Mouse (Mus musculus): ENCODE data around the gene Zfp148.

Zfp148 gene

GRCm38 (mm10) chr16:33529502-33530454, 149.1 kb downstream of the Zfp148 start:
- no peak for DNase-seq (ENCODE audit: low read depth in 2 of 2, low spot score in 2 of 2)

- no peak for DNase-seq (ENCODE audit: low read depth in 2 of 2, low spot score in 2 of 2)
These were observed 150.5 kb downstream of the Zfp148 start for GRCm38 (mm10) chr16:33531184-33531583.

DNA sequence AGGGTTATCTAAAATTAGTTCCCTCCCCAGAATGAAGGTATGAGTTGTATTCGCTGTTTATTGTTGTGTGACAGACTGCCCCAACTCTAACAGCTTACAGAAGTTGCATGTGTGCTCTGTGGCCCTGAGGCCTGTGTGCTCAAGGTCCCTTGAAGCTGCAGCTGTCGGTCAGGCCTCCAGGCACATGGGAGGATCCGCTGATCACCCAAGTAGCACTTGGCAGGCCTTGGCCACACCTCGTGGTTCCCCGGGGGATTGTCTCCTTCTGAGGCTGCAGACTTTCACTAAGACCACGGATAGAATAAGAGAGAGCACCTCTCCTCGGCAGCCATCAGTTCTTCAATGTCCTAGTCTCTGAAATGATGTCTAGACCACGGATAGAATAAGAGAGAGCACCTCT, 155.8 kb downstream of the Zfp148 start:
- DNase-seq (ENCODE audit: low read depth in 2 of 2, low spot score in 2 of 2): no peak

- DNase-seq (ENCODE audit: low read depth in 2 of 2, low spot score in 2 of 2): no peak
These were observed 157.0 kb downstream of the Zfp148 start for GRCm38 (mm10) chr16:33537499-33538225.

DNA sequence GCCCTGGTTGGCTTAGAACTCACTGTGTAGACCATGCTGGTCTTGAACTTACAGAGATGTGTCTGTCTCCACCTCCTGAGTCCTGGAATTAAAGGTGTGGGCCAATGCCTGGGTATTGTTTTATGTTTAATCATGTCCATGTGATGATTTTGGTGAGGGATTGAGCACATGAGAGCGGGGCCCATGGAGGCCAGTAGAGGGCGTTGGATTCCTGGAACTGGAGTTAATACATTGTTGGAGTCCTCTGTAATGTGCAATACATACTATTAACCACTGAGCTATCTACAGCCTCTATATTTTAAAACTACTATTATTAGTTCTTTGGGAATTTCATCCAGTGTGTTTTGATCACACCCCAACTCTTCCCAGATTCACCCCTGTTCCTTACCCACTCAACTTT, 163.7 kb downstream of the Zfp148 start:
- no peak for DNase-seq (ENCODE audit: low read depth in 2 of 2, low spot score in 2 of 2)

- DNase-seq (ENCODE audit: low read depth in 2 of 2, low spot score in 2 of 2): no peak
These were observed 164.9 kb downstream of the Zfp148 start for GRCm38 (mm10) chr16:33545530-33545929.

- DNase-seq (ENCODE audit: low read depth in 2 of 2, low spot score in 2 of 2): no peak
These were observed 173.2 kb downstream of the Zfp148 start for GRCm38 (mm10) chr16:33553689-33554342.
